Mouse (Mus musculus): ENCODE data around the gene Rims3. TPM values are rescaled to one million over a fixed set of nuclear protein-coding genes. Genes with fewer than 3 reads are reported as not detected.

The Rims3 gene
- polyA plus RNA-seq, 1 experiment, result 56.3 TPM

DNA sequence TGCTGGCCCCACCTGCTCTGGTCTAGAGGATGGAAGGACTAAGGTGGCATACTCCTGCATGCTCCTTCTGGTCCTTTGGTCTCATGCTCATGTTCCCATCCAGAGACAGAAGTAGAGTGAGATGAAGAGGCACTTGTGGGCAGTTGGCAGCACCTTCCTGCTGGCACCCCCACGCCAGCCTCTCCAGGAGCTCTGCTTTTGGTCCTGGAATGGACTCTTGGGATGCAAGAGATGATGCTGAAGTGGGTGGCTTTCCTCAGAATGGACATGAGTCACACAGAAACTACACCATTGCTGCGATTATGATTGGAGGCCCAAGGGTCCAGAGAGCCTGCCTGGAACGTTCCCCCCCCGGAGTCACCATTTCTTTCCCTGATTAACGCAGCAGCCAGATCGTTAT lies 5.7 kb upstream of the Rims3 start:
- no peak for DNase-seq (ENCODE audit: extremely low spot score in 1 of 2, low spot score in 1 of 2)

DNA sequence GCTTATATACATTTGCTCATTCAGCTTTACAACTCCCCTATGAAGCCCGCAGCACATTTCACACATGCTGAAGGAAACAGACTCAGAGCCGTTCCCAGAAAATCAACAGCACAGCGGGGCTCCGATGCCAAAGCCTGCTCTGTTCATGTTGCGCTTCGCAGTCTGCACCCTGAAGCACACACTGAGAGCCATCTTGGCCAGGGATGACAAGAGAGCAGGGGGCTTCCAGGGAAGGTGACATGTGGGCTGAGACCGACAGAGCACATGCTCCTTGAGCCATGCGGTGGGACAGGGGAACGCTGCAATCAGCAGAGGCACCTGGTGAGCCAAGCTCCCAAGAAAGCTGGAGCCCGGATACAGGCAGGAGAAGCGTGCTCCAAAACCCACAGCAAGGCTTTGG lies 5.2 kb upstream of the Rims3 start:
- DNase-seq (ENCODE audit: extremely low spot score in 1 of 2, low spot score in 1 of 2), result no peak

DNA sequence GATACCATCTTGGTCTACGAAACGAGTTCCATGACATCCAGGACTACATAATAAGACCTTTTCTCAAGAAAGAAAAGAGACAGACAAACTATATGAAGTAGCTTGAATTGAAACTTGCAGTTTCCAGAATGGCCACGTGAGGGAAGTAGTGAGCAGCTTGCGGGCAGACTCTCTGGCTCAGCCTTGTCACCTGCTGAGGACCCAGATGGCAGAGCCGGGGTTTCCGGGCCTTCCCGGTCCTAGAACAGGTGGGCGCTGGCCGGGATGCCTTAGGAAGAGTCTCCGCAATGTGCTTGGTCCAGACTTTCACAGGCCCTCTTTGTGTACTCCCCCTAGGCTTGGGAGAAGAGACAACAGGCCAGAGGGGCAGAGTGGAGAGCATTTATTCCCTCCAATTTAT lies 3.7 kb upstream of the Rims3 start:
- DNase-seq (ENCODE audit: extremely low spot score in 1 of 2, low spot score in 1 of 2), result peak in 1 of 2 experiments; percentile 85

DNA sequence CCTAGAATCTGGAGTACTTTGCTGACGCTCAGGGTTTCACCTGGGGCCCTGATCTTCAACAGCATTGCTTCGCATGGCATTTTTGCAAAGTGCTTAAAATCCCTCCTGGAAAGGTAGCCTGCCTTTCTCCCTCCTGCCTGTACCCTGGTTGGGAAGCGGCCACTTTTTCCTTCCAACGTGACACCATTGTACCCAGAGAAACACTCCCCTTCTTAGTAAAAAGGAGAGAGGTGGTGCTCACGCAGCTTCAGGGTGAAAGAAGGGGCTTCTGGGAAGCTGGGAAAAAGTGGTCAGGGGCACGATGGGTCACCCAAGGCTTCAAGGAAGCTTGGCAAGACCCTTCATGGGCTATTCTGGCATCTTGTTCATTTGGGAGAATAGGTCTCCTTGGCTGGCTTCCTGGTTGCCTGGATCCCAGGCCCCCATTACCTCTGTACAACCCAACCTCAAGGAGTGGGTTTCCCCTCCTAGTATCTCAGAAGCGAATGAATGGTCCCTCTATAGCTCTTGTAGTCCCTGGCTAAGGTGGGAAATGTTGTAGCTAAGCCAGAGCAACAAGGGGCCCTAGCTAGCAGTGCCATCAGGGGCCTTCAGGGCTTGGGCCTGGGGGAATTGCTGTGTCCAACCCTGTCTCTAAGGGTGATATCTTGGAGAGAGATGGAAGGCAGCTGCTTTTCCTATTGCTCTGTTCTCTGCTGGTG lies 894 bp downstream of the Rims3 start:
- no peak for DNase-seq (ENCODE audit: extremely low spot score in 1 of 2, low spot score in 1 of 2)

DNA sequence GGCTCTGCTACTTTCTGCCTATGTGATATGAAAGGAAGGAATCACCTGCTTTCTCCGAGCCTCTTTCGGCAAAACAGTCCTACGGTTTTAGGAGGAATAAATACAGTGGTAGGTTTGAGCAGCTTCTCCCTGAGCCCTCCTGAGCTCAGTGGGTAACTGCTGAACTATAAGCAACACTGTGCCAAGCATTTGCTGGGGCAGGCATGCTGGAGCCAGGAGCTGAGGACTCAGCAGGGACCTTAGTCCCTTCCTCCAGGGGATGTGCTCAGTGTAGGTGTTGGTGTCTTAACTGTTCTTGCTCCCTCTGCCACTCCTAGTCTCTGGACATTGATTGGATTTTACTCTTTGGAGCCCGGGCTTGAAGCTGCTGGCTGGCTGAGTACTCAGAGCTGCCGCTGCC lies 1.8 kb downstream of the Rims3 start:
- no peak for DNase-seq (ENCODE audit: extremely low spot score in 1 of 2, low spot score in 1 of 2)

DNA sequence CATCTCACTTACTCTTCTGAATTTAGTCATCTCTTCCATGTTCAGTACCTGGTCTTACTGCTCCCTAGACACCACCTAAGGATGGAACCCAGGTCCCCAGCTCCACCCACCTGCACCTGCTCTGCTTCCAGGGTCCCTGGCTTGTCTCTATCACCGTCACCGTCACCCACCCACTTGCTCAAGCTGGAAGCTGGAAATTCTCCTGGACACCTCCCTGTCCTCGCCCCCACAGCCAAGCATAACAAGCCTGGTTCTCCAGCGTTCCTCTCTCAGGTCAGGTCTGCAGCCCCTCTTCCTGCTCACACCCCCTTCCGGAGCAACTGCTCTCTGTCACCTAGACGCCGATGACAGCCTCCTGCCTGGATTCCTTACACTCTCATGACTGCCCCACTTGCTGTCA lies 5.2 kb downstream of the Rims3 start:
- peak; percentile 62 to 68 for DNase-seq (ENCODE audit: extremely low spot score in 1 of 2, low spot score in 1 of 2)

DNA sequence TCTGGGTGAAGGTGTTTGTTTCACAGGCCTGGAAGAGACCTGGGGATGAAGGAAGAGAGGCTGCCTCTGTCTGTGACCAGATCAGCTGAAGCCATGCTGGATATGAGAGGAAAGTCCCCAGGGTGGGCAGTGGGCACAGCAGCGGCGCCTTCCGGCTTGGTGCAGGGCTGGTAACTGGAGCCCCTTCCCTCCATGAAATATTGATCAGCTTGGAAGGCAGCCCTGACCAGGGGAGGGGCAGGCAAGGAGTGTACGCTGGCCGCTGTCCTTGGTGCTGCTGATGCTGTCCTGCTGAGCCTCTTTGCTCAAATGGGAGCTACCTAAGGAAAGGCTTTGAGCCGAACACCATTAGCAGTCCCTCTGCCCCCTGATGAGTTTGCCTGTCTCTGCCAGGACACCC lies 11.6 kb downstream of the Rims3 start:
- no peak for DNase-seq (ENCODE audit: extremely low spot score in 1 of 2, low spot score in 1 of 2)

DNA sequence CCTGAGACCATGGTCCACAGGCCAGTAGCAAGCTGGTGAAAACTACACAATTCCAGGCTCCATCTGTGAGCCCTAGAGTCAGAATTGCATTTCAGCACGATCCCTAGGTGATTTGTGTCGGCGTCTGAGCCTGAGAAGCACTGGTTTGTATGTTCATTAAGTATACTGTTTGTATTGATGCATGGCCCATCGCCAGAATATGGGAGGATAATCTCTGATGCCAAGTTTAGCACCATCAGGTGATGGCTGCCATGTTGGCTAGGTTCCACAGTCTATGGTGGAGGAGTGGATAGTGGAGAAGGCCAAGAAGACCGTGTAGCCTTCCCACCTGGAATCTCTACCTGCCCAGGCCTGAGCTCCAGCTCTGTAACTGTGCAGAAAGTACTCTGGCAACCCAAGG lies 13.6 kb downstream of the Rims3 start:
- no peak for DNase-seq (ENCODE audit: extremely low spot score in 1 of 2, low spot score in 1 of 2)

DNA sequence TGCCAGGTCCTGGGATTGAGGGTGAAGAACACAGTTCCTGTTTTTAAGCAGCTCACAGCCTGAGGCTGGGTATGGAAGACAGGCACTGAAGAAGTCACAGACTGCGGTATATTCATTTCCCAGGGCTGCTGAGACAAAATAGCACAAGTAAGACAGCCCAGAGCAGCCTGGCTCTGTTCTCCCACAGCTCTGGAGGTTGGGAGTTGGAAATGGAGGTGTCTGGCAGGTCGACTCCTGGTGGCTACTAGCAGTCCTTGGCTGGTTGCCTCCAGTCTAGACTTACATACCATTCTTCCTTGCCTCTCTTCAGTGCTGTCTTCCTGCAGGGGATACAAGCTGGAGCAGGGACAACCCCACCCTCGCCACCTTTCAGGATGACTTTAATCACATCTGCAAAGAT lies 14.4 kb downstream of the Rims3 start:
- no peak for DNase-seq (ENCODE audit: extremely low spot score in 1 of 2, low spot score in 1 of 2)

DNA sequence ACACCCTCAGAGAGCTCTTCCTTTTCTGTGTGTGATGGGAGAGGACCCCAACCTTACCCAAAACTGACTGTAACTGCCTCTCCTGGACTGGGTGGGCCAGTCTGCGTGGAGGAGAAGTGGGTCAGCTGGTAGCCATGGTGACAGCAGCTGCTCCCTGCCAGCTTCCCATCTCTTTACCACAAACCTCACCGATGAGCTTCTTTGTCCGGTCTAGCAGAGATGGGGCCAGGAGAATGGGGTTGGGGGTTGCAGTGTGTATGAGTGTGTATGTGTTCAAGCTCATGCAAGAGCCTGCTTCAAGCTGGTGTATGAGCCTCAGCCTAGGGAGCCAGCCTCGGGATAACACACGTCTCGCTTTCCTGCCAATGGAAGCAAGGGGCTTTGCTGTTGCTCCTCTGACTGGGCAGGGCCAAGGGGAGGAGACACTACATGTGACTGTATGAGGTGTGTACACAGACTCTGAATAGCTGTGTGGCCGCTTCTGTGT lies 15.7 kb downstream of the Rims3 start:
- no peak for DNase-seq (ENCODE audit: extremely low spot score in 1 of 2, low spot score in 1 of 2)

DNA sequence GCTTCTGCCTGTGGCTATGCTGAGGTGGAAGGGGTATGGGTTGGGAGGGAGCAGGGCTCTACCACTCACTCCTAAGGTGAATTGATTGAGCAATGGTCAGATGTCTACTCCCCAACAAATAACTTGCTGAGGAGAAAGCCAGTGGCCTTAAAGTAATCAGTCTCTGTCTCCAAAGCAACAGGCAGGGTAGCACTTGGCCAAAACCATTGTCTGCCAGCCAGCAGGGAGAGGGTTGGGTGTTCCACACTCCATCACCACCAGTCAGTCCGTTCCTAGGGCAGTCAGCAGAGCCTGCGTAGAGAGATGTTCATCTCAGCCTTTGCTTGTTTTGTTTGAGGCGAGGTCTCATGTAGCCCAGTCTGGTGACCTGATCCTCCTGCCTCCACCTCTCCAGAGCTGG lies 21.3 kb downstream of the Rims3 start:
- no peak for DNase-seq (ENCODE audit: extremely low spot score in 1 of 2, low spot score in 1 of 2)

DNA sequence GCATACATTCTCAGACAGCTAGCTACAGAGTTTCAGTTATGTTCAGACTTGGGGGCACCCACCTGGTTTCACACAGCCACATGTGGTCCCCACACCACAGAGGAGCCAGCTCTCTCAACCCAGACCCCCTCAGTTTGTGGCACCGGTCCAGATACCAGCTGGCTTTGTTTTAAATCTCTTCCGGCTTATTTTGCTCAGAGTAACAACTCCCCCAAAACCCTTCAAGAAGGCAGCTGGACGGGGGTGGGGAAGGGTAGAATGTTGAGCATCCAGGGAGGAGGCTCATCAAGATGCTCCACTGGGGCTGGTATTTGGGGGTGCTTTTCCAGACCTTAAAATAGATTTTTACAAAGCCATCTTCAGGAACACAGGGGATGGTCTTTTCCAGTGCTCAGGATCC lies 24.1 kb downstream of the Rims3 start:
- peak in 1 of 2 experiments; percentile 73 for DNase-seq (ENCODE audit: extremely low spot score in 1 of 2, low spot score in 1 of 2)

DNA sequence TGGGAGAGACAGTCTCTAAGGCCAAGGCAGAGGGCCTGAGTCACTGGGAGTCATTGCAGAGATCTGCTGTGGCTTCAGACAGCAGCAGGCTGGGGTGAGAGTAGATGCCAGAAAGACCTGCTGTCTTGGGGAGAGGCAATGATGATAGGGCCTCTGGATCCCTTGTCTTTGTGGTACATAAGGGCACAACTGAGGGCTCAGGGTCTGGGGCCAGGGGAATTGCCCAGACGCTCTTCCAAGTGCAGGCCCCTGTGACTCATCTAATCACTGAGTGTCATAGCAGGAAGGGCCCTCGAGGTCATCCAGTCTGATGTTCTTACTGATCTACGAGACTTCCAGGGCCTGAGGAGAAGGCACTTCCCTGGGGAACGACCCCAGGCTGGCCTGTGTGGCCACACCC lies 24.8 kb downstream of the Rims3 start:
- no peak for DNase-seq (ENCODE audit: extremely low spot score in 1 of 2, low spot score in 1 of 2)

DNA sequence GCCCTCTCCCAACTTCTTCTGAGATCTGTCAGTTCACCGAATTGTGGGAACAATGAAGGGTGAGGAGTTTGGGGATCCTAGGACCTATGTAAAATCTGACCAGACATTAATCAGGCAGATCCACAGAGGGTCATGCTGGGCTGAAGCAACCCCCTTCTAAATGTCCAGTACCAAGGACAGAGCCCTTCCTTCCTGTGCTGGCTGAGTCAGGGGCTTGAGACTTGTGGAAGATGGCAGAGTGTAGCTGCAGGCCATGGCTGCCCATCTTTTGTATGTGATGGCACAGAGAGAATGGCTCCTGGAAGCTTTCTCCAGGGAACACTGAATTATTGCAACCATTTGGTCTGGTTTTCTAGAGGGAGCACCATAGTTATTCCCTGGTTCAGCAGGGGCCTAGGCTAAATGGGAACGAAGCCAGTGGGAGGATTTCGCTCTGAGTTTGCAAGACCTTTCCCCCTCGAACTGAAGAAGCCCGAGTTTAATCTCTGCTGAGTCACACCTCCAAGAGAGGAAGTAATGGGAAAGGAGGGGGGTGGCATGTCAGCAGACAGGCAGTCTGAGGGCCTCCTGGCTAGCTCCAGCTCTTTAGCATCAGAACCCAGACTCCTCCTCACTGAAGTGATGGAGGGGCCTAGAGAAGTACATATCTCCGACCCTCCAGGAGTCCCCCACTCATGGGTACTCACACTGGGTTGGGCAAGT lies 26.3 kb downstream of the Rims3 start:
- no peak for DNase-seq (ENCODE audit: extremely low spot score in 1 of 2, low spot score in 1 of 2)

DNA sequence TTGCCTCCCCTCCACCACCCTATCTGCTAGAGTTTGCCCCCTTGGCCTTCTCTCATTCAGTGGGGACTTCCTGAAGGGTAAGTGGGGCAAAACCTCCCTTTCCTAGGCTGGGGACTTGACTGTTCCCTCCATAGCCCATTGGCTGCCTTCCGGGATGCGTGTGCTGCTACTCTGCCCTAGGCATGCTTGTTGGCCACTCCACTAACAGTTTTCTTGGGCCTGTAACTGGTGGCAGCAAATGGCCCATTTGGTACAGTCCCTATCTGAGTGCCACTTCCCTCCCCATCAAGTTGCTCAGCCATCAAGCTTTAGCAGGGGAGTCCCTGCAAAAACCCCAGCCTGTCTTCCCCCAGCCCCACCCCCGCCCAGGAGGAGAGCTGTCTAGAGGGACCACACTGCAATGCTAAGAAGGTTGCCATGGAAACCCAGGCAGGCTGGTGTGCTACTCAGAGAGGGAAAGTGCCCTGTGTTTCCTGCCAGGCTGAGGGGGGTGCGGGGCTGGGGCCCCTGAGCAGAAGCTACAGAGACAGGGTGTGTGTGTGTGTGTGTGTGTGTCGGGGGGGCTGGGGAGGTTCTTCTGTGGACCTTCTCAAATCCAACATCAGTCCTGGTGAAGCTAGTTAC lies 27.5 kb downstream of the Rims3 start:
- peak; percentile 64 to 74 for DNase-seq (ENCODE audit: extremely low spot score in 1 of 2, low spot score in 1 of 2)

DNA sequence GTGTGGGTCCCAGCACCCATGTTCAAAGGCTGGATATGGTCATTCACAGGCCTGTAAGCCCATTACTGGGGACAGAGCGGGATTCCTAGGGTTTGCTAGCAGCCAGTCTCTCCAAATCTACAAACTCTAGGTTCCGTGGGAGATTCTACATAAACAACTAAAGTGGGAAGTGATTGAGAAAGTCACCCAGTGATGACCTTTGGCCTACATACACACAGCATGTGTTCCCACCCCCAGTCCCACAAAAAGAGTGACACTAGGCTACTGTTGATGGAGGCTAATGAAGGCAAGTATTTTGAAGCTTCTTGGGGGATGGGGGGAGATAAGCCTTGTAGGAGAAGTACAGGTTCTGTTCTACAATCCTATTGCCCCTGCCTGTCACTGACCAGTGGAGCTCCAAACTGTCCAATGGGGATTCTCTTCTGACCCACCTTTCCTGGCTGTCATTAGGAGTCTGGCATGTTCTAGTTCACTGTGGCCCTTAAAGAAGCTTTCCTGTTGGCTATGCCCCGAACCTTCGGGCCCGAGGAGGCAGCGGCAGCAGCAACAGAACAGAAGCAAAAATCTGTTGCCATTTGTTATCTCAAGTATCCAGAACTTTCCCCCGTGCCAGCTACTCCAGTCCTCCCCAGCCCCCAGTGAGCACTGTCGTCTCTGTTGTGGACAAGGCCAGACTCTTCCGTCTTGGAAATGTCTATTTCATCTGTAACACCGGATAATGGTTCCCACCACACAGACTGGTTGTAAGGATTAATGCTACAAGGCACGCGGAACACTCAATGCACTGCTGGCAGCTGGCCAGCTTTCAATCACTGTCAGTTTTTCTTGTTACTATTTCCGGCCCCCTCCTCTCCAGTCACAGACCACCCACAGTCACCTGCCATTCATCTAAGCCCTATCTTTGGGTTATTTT lies 30.8 kb downstream of the Rims3 start:
- DNase-seq (ENCODE audit: extremely low spot score in 1 of 2, low spot score in 1 of 2), result no peak

DNA sequence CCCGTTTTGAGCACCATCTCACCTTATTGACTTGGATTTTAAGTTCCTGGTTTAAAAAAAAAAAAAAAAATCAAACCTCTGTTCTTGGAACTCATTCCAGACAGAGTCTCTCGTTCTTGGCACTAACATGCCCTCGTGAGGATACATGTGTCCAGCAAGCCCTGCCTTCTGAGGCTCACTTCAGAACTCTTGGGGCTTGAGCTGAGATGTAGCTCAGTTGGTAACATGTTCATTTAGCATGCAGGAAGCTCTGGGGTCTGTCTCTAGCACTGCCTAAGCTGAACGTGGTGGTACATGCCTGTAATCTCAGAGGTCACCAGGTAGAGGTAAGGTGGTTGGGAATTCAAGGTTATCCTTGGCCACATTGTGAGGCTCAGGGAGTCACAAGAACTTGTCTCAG lies 31.5 kb downstream of the Rims3 start:
- DNase-seq (ENCODE audit: extremely low spot score in 1 of 2, low spot score in 1 of 2), result no peak

DNA sequence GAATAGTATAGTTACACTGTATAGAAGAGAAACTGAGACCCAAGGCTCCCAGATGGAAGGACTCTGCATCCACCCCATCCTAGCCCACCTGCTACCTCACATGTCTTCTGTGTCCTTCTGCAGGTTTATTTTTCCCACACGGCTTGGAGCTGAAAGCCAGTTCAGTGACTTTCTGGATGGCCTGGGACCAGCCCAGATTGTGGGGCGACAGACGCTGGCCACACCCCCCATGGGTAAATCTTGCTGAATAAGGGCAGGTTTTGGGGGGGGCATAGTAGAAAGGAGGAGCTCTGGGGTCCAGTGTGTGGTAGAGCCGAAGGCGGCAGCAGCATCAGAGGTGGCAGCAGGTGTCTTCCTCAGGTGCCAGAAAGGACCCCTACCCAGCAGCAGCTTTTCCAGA lies 32.2 kb downstream of the Rims3 start:
- DNase-seq (ENCODE audit: extremely low spot score in 1 of 2, low spot score in 1 of 2), result no peak

DNA sequence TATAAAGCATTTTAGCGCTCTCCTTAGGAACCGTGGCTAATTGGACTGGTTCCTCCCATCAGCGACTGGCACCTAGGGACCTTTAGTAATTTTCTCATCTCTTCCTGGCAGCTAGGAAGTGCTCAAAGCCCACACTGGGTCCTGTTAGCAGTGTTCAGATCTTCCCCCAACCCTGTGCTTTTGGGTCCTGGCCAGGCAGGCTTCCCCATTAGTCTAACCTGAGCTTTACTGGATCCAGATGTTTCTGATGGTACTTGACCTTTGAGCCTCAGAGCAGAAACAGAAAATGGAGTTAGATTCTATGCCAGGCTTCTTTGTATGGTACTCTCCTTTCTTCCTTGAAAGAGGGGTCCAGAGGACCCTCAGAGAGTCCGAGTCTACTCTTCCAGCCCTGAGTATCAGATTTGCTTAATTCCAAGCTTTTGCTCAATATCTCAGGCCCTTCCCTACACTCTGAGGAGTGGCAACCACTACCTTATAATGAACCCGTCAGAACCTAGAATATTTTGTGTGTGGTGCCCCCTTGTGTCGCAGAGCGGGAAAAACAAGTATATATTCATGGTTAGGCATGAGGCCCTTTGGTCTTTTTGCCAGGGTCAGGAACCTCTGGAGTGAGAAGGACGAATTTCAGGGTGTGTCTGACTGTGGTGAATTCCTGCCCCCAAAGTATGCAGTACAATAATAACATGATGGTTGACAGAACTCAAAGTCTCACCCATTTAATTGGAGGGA lies 32.9 kb downstream of the Rims3 start:
- peak in 1 of 2 experiments; percentile 86 for DNase-seq (ENCODE audit: extremely low spot score in 1 of 2, low spot score in 1 of 2)

DNA sequence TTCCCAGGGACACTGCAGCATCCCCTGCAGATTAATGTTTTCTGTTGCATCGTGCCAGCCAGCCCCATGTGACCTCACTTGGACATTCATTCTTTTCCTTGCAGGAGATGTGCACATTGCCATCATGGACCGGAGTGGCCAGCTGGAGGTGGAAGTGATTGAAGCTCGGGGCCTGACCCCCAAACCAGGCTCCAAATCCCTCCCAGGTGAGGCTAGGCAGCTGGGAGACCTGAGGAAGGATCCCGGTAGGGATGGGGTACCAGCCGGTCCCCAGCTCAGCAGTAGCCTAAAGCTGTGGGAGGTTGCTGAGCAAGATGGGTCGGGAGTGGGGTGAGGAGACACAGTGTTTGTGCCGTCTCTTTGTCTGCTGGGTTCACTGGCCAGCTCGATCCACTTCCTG lies 34.3 kb downstream of the Rims3 start:
- DNase-seq (ENCODE audit: extremely low spot score in 1 of 2, low spot score in 1 of 2), result no peak

All from frontal cortex, adult 2 months (tissue).